Mouse (Mus musculus): ENCODE data around the gene Platr17. TPM values are rescaled to one million over a fixed set of nuclear protein-coding genes. Genes with fewer than 3 reads are reported as not detected.
A peak's percentile ranks its signal among the peaks of the same experiment; 100 is the strongest.
"Not testable (repeated sequence)": the region's sequence is repeated elsewhere in the genome, so short reads cannot be mapped to it uniquely, and the experiment has no call there.

The Platr17 gene
- 0.23 TPM in 2 replicates for polyA plus RNA-seq (2014; fragmentation: Nextera tagmentation; extraction: Ambion mirVana)

DNA sequence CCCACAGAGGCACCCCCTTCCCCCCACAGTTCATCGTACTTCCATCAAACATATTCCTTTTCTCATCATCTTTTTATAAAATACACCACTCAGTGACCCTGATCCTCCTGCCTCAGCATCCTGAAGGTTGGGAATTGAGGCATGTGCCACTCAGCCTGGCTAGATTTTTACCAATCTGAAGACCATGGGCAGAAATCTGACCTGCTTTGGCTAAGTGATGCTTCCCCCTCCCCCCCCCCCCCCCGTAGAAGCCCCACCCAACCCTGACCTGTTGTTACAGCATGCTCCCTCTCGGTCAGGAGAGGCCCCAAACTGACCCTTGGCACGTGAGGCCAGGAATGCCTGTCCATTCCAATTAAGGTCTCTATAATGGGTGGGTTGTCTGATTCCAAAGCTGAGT is at the start of gene Platr17:
TSS of gene Platr17 (plus strand) at position 301 of the 400 bp plus-strand sequence.
- ATAC-seq (replicated peaks; ENCODE audit: low FRiP score, low TSS enrichment, low read depth); H3K27ac ChIP-seq (ENCODE audit: low read depth): not testable (repeated sequence)
- WGBS: 35% methylated on average over 3 of the region's 4 CpGs

DNA sequence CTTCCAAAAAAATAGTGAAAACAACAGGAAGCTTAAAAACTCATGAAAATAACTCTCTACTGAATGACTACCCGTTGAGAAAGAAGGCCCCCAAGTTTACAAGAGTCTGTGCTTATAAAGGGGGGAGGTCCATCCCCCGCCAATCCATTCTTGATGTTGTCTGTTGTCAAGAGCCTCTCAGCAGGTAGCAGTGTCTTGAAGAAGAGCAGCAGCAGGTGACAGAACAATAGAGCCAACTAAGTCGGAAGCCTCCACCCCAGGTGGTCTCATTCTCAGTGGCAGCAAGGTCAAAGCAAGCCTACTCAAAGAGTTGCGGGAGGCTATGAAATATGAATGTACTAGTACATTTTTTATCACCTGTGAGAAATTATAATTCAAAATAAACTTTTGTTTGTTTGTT is 47.1 kb upstream of the Platr17 start:
- no peak for DNase-seq (ENCODE audit: low spot score)
- no peak overlapping the region for H3K4me2 ChIP-seq (ENCODE audit: low read length)
- H3K36me3 ChIP-seq (ENCODE audit: control insufficient read depth, insufficient read depth, low read length): no peaks in the 10 kb centered on the region
- ATAC-seq (replicated peaks; ENCODE audit: low FRiP score, low TSS enrichment, low read depth): no peak
- H3K4me1 ChIP-seq (replicated peaks; ENCODE audit: control insufficient read depth, insufficient read depth, low read length): no peaks in the 10 kb centered on the region
- no peak overlapping the region for H3K9ac ChIP-seq (ENCODE audit: low read length)
- no peak overlapping the region for H3K4me3 ChIP-seq (ENCODE audit: low read depth, low read length)
- H3K27ac ChIP-seq (ENCODE audit: low read depth): no peak overlapping the region
- no peaks in the 10 kb centered on the region for H3K9me3 ChIP-seq (ENCODE audit: control insufficient read depth, low read length)
- H3K27me3 ChIP-seq (replicated peaks; ENCODE audit: control insufficient read depth, insufficient read depth, low read length): no peaks in the 10 kb centered on the region
- 86% methylated on average over 4 of the region's 4 CpGs for WGBS

More for the DNA sequence above, at the start of gene Platr17:
- H3K4me3 ChIP-seq (ENCODE audit: low read depth, low read length); DNase-seq (ENCODE audit: low spot score); H3K9ac ChIP-seq (ENCODE audit: low read length); H3K4me1 ChIP-seq (replicated peaks; ENCODE audit: control insufficient read depth, insufficient read depth, low read length); H3K27me3 ChIP-seq (replicated peaks; ENCODE audit: control insufficient read depth, insufficient read depth, low read length); H3K4me2 ChIP-seq (ENCODE audit: low read length); H3K36me3 ChIP-seq (ENCODE audit: control insufficient read depth, insufficient read depth, low read length); H3K9me3 ChIP-seq (ENCODE audit: control insufficient read depth, low read length): not testable (repeated sequence)

DNA sequence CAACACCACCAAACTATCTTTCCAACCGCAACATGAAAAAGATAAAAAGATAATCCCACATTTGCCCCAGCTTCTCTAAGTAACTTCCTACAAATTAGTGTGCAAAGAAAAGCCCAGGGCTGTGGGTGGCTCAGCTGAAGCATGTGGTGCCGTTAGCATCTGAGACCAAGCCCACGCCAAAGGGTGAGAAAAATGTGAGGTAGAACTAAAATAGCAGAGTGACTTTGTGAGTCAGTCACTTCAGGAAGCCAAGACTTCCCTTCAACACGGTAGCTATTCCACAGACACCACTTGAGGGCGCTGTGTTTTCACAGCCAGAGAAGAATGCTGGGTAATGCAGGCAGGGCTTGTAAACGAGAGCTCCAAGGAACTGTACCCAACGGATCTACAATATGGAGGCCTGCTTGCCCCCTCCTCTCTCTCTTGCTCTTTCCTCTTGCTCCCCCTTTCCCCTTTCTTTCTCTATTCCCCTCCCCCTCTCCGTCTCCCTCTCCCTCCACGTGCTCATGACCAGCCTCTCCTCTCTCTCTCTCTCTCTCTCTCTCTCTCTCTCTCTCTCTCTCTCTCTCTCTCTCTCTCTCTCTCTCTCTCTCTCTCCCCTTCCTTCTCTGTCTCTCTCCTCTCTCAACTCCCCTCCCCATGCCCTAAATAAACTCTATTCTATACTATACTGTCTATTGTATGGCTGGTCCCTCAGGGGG is 39.5 kb upstream of the Platr17 start:
- Histone ChIP-seq H3K4me2 (ENCODE audit: low read length) (no peak overlapping the region), H3K9me3 (ENCODE audit: control insufficient read depth, low read length) (no peaks in the 10 kb centered on the region), H3K9ac (ENCODE audit: low read length) (no peak overlapping the region), H3K36me3 (ENCODE audit: control insufficient read depth, insufficient read depth, low read length) (no peaks in the 10 kb centered on the region), H3K4me1 (replicated peaks; ENCODE audit: control insufficient read depth, insufficient read depth, low read length) (no peaks in the 10 kb centered on the region), H3K27ac (ENCODE audit: low read depth) (no peak overlapping the region), H3K27me3 (replicated peaks; ENCODE audit: control insufficient read depth, insufficient read depth, low read length) (no peaks in the 10 kb centered on the region), H3K4me3 (ENCODE audit: low read depth, low read length) (no peak overlapping the region)
- WGBS: 38% methylated on average over 9 of the region's 9 CpGs
- peak; percentile 58 for DNase-seq (ENCODE audit: low spot score)
- ATAC-seq (replicated peaks; ENCODE audit: low FRiP score, low TSS enrichment, low read depth): no peak

DNA sequence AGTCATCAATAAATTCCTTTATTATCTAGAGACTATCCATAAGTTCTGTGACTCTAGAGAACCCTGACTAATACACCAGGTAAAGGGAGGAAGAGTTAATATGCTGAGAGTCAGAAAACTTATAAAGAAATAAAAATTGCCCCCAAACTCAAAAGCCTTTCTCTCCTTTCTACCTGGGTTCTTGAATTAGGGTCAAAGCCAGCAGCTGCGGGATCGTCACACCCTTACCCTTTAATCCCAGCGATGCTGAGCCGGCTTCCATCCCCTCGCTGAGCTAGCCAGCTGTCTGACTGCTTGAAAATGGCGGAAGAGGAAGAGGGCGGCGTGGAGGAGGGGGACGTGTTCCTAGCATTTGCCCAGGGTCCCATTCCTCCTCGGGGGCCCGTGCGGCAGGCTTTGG is 31.4 kb upstream of the Platr17 start, which contains the start of gene Gm7029:
TSS of gene Gm7029 (plus strand) at position 301 of the 400 bp plus-strand sequence.
- not testable (repeated sequence) for H3K27ac ChIP-seq (ENCODE audit: low read depth); DNase-seq (ENCODE audit: low spot score); H3K9me3 ChIP-seq (ENCODE audit: control insufficient read depth, low read length); H3K27me3 ChIP-seq (replicated peaks; ENCODE audit: control insufficient read depth, insufficient read depth, low read length); H3K4me1 ChIP-seq (replicated peaks; ENCODE audit: control insufficient read depth, insufficient read depth, low read length); ATAC-seq (replicated peaks; ENCODE audit: low FRiP score, low TSS enrichment, low read depth); H3K4me3 ChIP-seq (ENCODE audit: low read depth, low read length); H3K9ac ChIP-seq (ENCODE audit: low read length); H3K4me2 ChIP-seq (ENCODE audit: low read length)
- 79% methylated on average over 3 of the region's 12 CpGs for WGBS
- peaks cover 18% of the 10 kb centered on the region for H3K36me3 ChIP-seq (ENCODE audit: control insufficient read depth, insufficient read depth, low read length)

DNA sequence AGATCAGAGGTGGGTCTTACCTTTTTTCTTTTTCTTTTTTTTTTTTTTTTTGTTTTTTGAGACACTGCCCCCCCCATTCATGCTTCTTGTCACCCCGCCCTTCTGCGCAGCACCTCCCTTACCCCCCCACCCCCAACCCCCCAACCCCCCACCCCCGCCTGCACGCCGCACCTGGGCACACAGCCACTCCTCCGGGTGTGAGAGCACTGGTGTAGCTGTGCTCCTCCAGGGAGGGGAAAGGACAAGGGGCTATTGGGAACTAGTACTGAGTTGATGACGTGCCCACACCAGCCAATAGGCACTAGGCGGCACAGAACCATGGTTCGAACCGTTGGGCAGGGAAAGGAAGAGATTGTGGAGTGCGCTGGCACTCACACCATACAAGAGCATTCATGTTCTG is 30.5 kb upstream of the Platr17 start:
- 86% methylated on average over 11 of the region's 11 CpGs for WGBS
- Histone ChIP-seq H3K4me2 (ENCODE audit: low read length) (no peak overlapping the region), H3K9ac (ENCODE audit: low read length) (no peak overlapping the region), H3K36me3 (ENCODE audit: control insufficient read depth, insufficient read depth, low read length) (peaks cover 22% of the 10 kb centered on the region), H3K4me3 (ENCODE audit: low read depth, low read length) (no peak overlapping the region), H3K27ac (ENCODE audit: low read depth) (no peak overlapping the region), H3K4me1 (replicated peaks; ENCODE audit: control insufficient read depth, insufficient read depth, low read length) (no peaks in the 10 kb centered on the region), H3K9me3 (ENCODE audit: control insufficient read depth, low read length) (no peaks in the 10 kb centered on the region), H3K27me3 (replicated peaks; ENCODE audit: control insufficient read depth, insufficient read depth, low read length) (no peaks in the 10 kb centered on the region)
- DNase-seq (ENCODE audit: low spot score) (no peak), ATAC-seq (replicated peaks; ENCODE audit: low FRiP score, low TSS enrichment, low read depth) (no peak)

DNA sequence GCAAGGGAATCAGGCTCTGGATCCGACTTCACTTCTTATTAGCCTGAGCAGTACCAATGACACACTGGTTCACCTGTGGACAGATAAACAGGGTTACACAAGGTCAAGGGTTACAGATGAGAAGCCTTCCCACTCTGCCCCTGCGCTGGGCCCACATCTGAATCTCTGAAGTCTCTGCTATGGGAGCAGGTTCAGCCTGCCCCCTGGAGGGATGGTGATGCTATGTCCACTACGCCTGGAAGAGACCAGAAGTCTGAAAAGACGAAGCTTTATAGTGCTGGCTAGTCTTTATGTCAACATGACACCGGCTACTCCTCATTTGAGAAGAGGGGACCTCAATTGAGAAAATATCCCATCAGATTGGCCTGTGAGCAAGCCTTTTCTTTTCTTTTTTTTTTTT is 29.1 kb upstream of the Platr17 start:
- DNase-seq (ENCODE audit: low spot score); H3K9me3 ChIP-seq (ENCODE audit: control insufficient read depth, low read length); H3K4me3 ChIP-seq (ENCODE audit: low read depth, low read length); H3K4me1 ChIP-seq (replicated peaks; ENCODE audit: control insufficient read depth, insufficient read depth, low read length); H3K4me2 ChIP-seq (ENCODE audit: low read length); H3K9ac ChIP-seq (ENCODE audit: low read length); ATAC-seq (replicated peaks; ENCODE audit: low FRiP score, low TSS enrichment, low read depth); H3K27ac ChIP-seq (ENCODE audit: low read depth); H3K27me3 ChIP-seq (replicated peaks; ENCODE audit: control insufficient read depth, insufficient read depth, low read length): not testable (repeated sequence)
- H3K36me3 ChIP-seq (ENCODE audit: control insufficient read depth, insufficient read depth, low read length): peaks cover 28% of the 10 kb centered on the region
- WGBS: 79% methylated on average over 5 of the region's 5 CpGs

DNA sequence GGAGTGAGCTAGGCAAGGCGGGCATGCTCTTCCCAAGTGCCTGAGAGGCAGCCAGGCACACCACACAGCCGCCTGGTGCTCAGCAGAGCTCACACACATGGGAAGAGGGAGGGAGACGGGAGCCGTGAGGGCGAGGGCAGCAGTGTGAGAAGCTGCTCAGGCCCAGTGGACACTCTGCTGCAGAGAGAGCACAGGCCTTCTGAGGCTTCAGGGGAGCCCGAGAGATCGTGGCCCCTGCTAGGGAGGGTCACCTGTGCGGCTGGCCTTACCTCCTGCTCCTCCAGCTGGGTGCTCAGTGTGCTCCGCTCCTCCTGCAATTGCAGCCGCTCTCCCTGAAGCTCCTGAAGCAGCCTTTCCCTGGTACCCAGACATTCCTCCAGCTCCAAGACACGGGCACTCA is 20.6 kb upstream of the Platr17 start:
- H3K4me3 ChIP-seq (ENCODE audit: low read depth, low read length); H3K9ac ChIP-seq (ENCODE audit: low read length); H3K9me3 ChIP-seq (ENCODE audit: control insufficient read depth, low read length); DNase-seq (ENCODE audit: low spot score); ATAC-seq (replicated peaks; ENCODE audit: low FRiP score, low TSS enrichment, low read depth); H3K4me1 ChIP-seq (replicated peaks; ENCODE audit: control insufficient read depth, insufficient read depth, low read length); H3K4me2 ChIP-seq (ENCODE audit: low read length); H3K27ac ChIP-seq (ENCODE audit: low read depth); H3K27me3 ChIP-seq (replicated peaks; ENCODE audit: control insufficient read depth, insufficient read depth, low read length): not testable (repeated sequence)
- peaks cover 36% of the 10 kb centered on the region for H3K36me3 ChIP-seq (ENCODE audit: control insufficient read depth, insufficient read depth, low read length)
- WGBS: 93% methylated on average over 10 of the region's 11 CpGs

DNA sequence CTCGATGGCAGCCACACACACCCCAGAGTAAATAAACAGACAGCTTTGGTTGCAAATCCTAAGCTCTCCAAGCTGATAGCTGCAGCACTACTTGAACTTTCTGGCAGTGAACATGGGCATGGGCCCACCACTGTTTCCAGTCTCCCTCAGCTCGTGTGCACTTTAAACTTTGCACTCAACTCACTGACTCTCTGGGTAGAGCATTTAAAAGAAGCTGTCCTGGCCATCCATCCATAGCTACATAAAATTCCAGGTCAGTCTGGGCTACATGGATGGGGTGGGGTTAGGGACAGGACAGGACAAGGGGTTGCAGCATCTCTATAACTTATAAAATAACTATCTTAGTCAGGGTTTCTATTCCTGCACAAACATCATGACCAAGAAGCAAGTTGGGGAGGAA is 17.1 kb upstream of the Platr17 start:
- not testable (repeated sequence) for ATAC-seq (replicated peaks; ENCODE audit: low FRiP score, low TSS enrichment, low read depth)

DNA sequence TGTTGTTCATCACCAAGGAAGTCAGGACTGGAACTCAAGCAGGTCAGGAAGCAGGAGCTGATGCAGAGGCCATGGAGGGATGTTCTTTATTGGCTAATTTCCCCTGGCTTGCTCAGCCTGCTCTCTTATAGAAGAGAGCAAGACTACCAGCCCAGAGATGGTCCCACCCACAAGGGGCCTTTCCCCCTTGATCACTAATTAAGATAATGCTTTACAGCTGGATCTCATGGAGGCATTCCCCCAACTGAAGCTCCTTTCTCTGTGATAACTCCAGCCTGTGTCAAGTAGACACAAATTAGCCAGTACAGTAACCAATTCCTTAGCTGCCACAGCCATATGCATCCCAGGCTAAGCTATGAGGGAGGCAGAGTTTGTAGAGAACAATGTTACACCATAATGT is 16.7 kb upstream of the Platr17 start:
- DNase-seq (ENCODE audit: low spot score); H3K9me3 ChIP-seq (ENCODE audit: control insufficient read depth, low read length); H3K9ac ChIP-seq (ENCODE audit: low read length); ATAC-seq (replicated peaks; ENCODE audit: low FRiP score, low TSS enrichment, low read depth); H3K4me3 ChIP-seq (ENCODE audit: low read depth, low read length); H3K4me2 ChIP-seq (ENCODE audit: low read length); H3K27ac ChIP-seq (ENCODE audit: low read depth); H3K4me1 ChIP-seq (replicated peaks; ENCODE audit: control insufficient read depth, insufficient read depth, low read length); H3K27me3 ChIP-seq (replicated peaks; ENCODE audit: control insufficient read depth, insufficient read depth, low read length): not testable (repeated sequence)
- peaks cover 12% of the 10 kb centered on the region for H3K36me3 ChIP-seq (ENCODE audit: control insufficient read depth, insufficient read depth, low read length)

More for the DNA sequence above, 17.1 kb upstream of the Platr17 start:
- not testable (repeated sequence) for H3K9ac ChIP-seq (ENCODE audit: low read length); H3K4me2 ChIP-seq (ENCODE audit: low read length); H3K27me3 ChIP-seq (replicated peaks; ENCODE audit: control insufficient read depth, insufficient read depth, low read length); H3K9me3 ChIP-seq (ENCODE audit: control insufficient read depth, low read length); H3K4me1 ChIP-seq (replicated peaks; ENCODE audit: control insufficient read depth, insufficient read depth, low read length); H3K27ac ChIP-seq (ENCODE audit: low read depth); DNase-seq (ENCODE audit: low spot score); H3K4me3 ChIP-seq (ENCODE audit: low read depth, low read length)
- H3K36me3 ChIP-seq (ENCODE audit: control insufficient read depth, insufficient read depth, low read length): peaks cover 14% of the 10 kb centered on the region
- WGBS: 37% methylated on average over 2 of the region's 2 CpGs
